Mouse (Mus musculus) stomach, postnatal 0 days (tissue): ENCODE data around the gene Hcrtr2. TPM values are rescaled to one million over a fixed set of nuclear protein-coding genes. Genes with fewer than 3 reads are reported as not detected.
A peak's percentile ranks its signal among the peaks of the same experiment; 100 is the strongest.

Experiments used
- ATAC-seq: fragments of 200-750 bp; cut with Nextera tagmentation; 2 replicates; pipeline ENCODE4 v1.8.0; 2017; ENCODE audit not compliant: low FRiP score, low TSS enrichment
- DNase-seq: peaks from one replicate; pipeline ENCODE4 v3.0.0-alpha.2; 2016; ENCODE audit warnings: low spot score
- H3K27ac ChIP-seq: fragments of 300-500 bp; sonication (generic); replicated peaks from 2 replicates; pipeline ENCODE4 v1.5.1; 2014; ENCODE audit warnings: mild to moderate bottlenecking, control low read depth
- H3K27me3 ChIP-seq: fragments of 300-500 bp; sonication (generic); 2 replicates; pipeline ENCODE4 v1.6.1; 2014; ENCODE audit warnings: low read length; ENCODE audit not compliant: control insufficient read depth, insufficient read depth
- H3K36me3 ChIP-seq: fragments of 300-500 bp; sonication (generic); 2 replicates; pipeline ENCODE4 v1.6.1; 2014; ENCODE audit warnings: low read length, mixed read lengths; ENCODE audit not compliant: control insufficient read depth, insufficient read depth
- H3K4me1 ChIP-seq: fragments of 300-500 bp; sonication (generic); replicated peaks from 2 replicates; pipeline ENCODE4 v1.6.1; 2014; ENCODE audit warnings: antibody characterized with exemption; ENCODE audit not compliant: control insufficient read depth, insufficient read depth
- H3K4me2 ChIP-seq: fragments of 300-500 bp; sonication (generic); replicated peaks from 2 replicates; pipeline ENCODE4 v1.6.1; 2014; ENCODE audit warnings: low read depth, mild to moderate bottlenecking, control low read depth, moderate library complexity
- H3K4me3 ChIP-seq: fragments of 300-500 bp; sonication (generic); 2 replicates; pipeline ENCODE4 v1.5.1; 2014; ENCODE audit warnings: low read depth, low read length, control low read depth
- H3K9ac ChIP-seq: fragments of 300-500 bp; sonication (generic); 2 replicates; pipeline ENCODE4 v1.6.1; 2014; ENCODE audit warnings: mild to moderate bottlenecking, low read length, control low read depth, mixed read lengths
- H3K9me3 ChIP-seq: fragments of 300-500 bp; sonication (generic); 2 replicates; pipeline ENCODE4 v1.6.1; 2016; ENCODE audit warnings: low read length; ENCODE audit not compliant: control insufficient read depth
- CTCF ChIP-seq: IDR thresholded peaks from 2 replicates; pipeline ENCODE4 v1.5.1; 2016; ENCODE audit warnings: antibody characterized with exemption, low read depth, mild to moderate bottlenecking, moderate library complexity
- EP300 ChIP-seq: optimal IDR thresholded peaks from 2 replicates; pipeline ENCODE3; 2016; ENCODE audit warnings: antibody characterized with exemption
- WGBS: fragments of 180-500 bp; shearing (Covaris S2); extraction: QIAGEN DNeasy Blood & Tissue Kit; methylation state at CpG from one replicate; pipeline ENCODE4 v1.1.7; 2014; 5-methylcytosine and 5-hydroxymethylcytosine counted together
- polyA plus RNA-seq: library from polyadenylated mRNA; unstranded; fragments of >200 nt; fragmentation: Nextera tagmentation; extraction: Ambion mirVana; gene quantifications from 2 replicates; pipeline ENCODE4 v1.2.1, GENCODE M21; 2015

Hcrtr2 gene
- polyA plus RNA-seq, 1 experiment from 2014 or later, result 0.04 TPM

- ATAC-seq (no peak), DNase-seq (no peak)
- Histone ChIP-seq H3K27me3 (no peaks in the 10 kb centered on the region), H3K4me1 (no peaks in the 10 kb centered on the region), H3K27ac (no peak overlapping the region), H3K4me2 (no peak overlapping the region), H3K9ac (no peak overlapping the region), H3K4me3 (no peak overlapping the region), H3K9me3 (no peaks in the 10 kb centered on the region), H3K36me3 (no peaks in the 10 kb centered on the region)
- TF ChIP-seq CTCF (no peak), EP300 (no peak)
Measured at GRCm38 (mm10) chr9:76313921-76314320, 9.7 kb downstream of the Hcrtr2 start.

DNA sequence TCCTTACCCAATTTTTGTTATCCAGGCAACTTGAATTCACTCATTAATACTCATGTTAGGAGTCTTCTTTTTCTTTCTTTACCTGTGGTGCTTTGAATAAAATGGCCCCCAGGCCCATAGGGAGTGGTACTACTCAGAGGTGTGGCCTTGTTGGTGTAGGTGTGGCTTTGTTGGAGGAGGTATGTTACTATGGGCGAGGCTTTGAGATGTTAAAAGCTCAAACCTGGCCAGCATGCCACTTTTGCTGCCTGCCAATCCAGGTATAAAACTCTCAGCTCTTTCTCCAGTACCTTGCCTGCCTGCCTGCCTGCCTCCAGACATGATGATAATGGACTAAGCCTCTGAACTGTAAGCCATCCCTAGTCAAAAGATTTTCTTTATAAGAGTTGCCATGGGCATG lies 11.4 kb downstream of the Hcrtr2 start:
- 33% methylated on average over 1 of the region's 1 CpGs for WGBS

DNA sequence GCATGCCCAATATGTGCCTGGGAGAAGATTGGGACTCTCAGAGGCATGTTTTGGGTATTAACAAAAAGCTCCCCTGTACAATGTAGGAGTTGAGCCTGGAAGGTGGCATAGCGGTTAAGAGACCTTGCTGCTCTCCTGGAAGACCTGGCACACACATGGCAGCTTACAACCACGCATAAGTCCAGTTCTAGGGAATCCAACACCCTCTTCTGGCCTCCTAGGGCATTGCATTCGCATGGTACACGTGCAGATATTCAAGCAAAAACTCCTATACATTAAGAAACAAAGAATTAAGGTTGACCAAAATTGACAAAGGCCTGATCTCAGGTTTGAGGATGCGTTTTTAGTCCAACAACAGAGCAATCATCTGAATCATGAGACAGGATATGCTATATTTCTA lies 32.3 kb downstream of the Hcrtr2 start:
- Histone ChIP-seq H3K27me3 (no peaks in the 10 kb centered on the region), H3K9me3 (no peaks in the 10 kb centered on the region), H3K36me3 (no peaks in the 10 kb centered on the region), H3K4me2 (no peak overlapping the region), H3K9ac (no peak overlapping the region), H3K27ac (no peak overlapping the region), H3K4me3 (no peak overlapping the region), H3K4me1 (no peaks in the 10 kb centered on the region)
- ATAC-seq (no peak), DNase-seq (no peak)
- 78% methylated on average over 5 of the region's 5 CpGs for WGBS
- TF ChIP-seq CTCF (no peak), EP300 (no peak)

More for the DNA sequence above, 11.4 kb downstream of the Hcrtr2 start:
- TF ChIP-seq EP300 (no peak), CTCF (no peak)
- no peaks in the 10 kb centered on the region for H3K9me3 ChIP-seq
- no peaks in the 10 kb centered on the region for H3K27me3 ChIP-seq
- no peak overlapping the region for H3K4me2 ChIP-seq
- H3K4me3 ChIP-seq, result no peak overlapping the region
- H3K9ac ChIP-seq, result no peak overlapping the region
- H3K27ac ChIP-seq, result no peak overlapping the region
- ATAC-seq (no peak), DNase-seq (no peak)
- no peaks in the 10 kb centered on the region for H3K4me1 ChIP-seq
- H3K36me3 ChIP-seq, result no peaks in the 10 kb centered on the region

DNA sequence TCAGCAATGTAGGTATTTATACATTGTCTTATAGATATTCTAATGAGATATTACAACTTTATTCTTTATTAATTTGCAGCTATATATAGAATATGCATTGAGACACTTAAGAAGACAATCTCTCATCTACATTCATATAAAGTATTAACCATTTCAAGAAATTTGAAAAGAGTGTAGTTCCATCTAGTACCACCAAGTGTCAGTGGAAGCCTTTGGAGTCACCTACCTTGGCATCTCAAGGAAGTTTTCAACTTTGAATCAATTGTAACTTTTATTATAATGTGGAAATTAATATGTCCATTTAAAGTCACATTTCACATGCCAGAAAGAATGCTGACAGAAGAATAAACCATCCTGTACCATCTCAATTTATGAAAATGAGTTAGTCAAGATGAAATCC lies 52.8 kb downstream of the Hcrtr2 start:
- ATAC-seq, result no peak
- TF ChIP-seq EP300 (no peak), CTCF (peak; percentile 79)
- no peak overlapping the region for H3K9ac ChIP-seq

GRCm38 (mm10) chr9:76257731-76258130 lies 65.9 kb downstream of the Hcrtr2 start:
- Histone ChIP-seq H3K36me3 (no peaks in the 10 kb centered on the region), H3K27me3 (no peaks in the 10 kb centered on the region), H3K4me1 (no peaks in the 10 kb centered on the region), H3K9me3 (no peaks in the 10 kb centered on the region), H3K9ac (no peak overlapping the region), H3K4me2 (no peak overlapping the region), H3K27ac (no peak overlapping the region), H3K4me3 (no peak overlapping the region)
- no peak for DNase-seq
- TF ChIP-seq EP300 (no peak), CTCF (no peak)
- no peak for ATAC-seq
- WGBS, result 61% methylated on average over 5 of the region's 5 CpGs

More for the DNA sequence above, 52.8 kb downstream of the Hcrtr2 start:
- Histone ChIP-seq H3K4me3 (no peak overlapping the region), H3K27me3 (no peaks in the 10 kb centered on the region), H3K36me3 (no peaks in the 10 kb centered on the region), H3K4me1 (no peaks in the 10 kb centered on the region), H3K27ac (no peak overlapping the region), H3K9me3 (no peaks in the 10 kb centered on the region), H3K4me2 (no peak overlapping the region)
- DNase-seq, result no peak

DNA sequence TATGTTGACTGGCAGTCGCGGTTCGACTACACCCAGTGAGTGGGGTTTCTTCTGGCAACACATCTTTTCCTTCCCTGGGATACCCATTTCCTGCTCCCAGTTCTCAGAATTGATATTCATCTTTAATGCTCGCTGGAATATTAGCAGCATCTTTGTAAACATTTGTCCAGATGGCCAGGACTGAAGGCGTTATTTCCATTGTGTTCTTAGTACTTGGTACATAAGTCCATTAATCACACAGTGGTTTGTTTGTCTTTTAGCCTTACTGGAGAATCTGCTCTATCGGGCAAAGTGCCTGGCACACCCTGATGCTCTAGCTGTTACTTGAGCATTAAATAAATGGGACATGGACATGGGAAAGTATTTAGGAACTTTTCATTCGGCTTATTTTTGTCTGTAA lies 71.1 kb downstream of the Hcrtr2 start:
- H3K36me3 ChIP-seq, result no peaks in the 10 kb centered on the region
- ATAC-seq, result no peak
- H3K4me1 ChIP-seq, result no peaks in the 10 kb centered on the region
- TF ChIP-seq CTCF (no peak), EP300 (no peak)
- no peak overlapping the region for H3K4me2 ChIP-seq
- no peaks in the 10 kb centered on the region for H3K27me3 ChIP-seq
- no peaks in the 10 kb centered on the region for H3K9me3 ChIP-seq
- no peak overlapping the region for H3K9ac ChIP-seq
- 50% methylated on average over 7 of the region's 7 CpGs for WGBS
- H3K4me3 ChIP-seq, result no peak overlapping the region
- no peak for DNase-seq
- no peak overlapping the region for H3K27ac ChIP-seq
